Mouse (Mus musculus) MEL (cell line): ENCODE data around the gene Slc22a15.

Source experiments
- CTCF ChIP-seq, 3 experiments: IDR thresholded peaks in 2 of 3; conservative IDR thresholded peaks in 1 of 3; 2 replicates each; pipeline ENCODE4 v1.5.1; 2011 to 2012; ENCODE audit warnings: low read length in 3 of 3, low read depth in 2 of 3, mild to moderate bottlenecking in 2 of 3, improper control_type of control experiment in 1 of 3, inconsistent platforms in 1 of 3, mixed read lengths in 1 of 3, moderate library complexity in 1 of 3; ENCODE audit not compliant: control insufficient read depth in 1 of 3, insufficient read depth in 1 of 3, poor library complexity in 1 of 3, severe bottlenecking in 1 of 3
- EP300 ChIP-seq, 2 experiments: IDR thresholded peaks; 2 replicates each; pipeline ENCODE4 v1.6.1; 2011; ENCODE audit warnings: improper control_type of control experiment in 2 of 2, low read length in 2 of 2, low read depth in 1 of 2, mild to moderate bottlenecking in 1 of 2
- GABPA ChIP-seq: IDR thresholded peaks from 2 replicates; pipeline ENCODE4 v1.6.1; 2012; ENCODE audit warnings: low read depth, mild to moderate bottlenecking, inconsistent platforms, low read length, improper control_type of control experiment, moderate library complexity
- HCFC1 ChIP-seq: IDR thresholded peaks from 2 replicates; pipeline ENCODE4 v1.6.1; 2012; ENCODE audit warnings: low read depth, mild to moderate bottlenecking, inconsistent platforms, low read length, improper control_type of control experiment, moderate library complexity
- MAFK ChIP-seq: IDR thresholded peaks from 2 replicates; pipeline ENCODE4 v1.6.1; 2011; ENCODE audit warnings: low read depth, mild to moderate bottlenecking, low read length, improper control_type of control experiment, borderline replicate concordance
- MAX ChIP-seq: IDR thresholded peaks from 2 replicates; pipeline ENCODE4 v1.6.1; 2011; ENCODE audit warnings: low read length, improper control_type of control experiment
- POLR2A ChIP-seq, 2 experiments: IDR thresholded peaks; 2 replicates each; pipeline ENCODE4 v1.6.1; 2011 to 2012; ENCODE audit warnings: low read length in 2 of 2, mild to moderate bottlenecking in 2 of 2, control low read depth in 1 of 2, improper control_type of control experiment in 1 of 2, low read depth in 1 of 2, moderate library complexity in 1 of 2; ENCODE audit not compliant: control insufficient read depth in 1 of 2, insufficient read depth in 1 of 2, poor library complexity in 1 of 2
- POLR2AphosphoS2 ChIP-seq: IDR thresholded peaks from 2 replicates; pipeline ENCODE4 v1.6.1; 2011; ENCODE audit warnings: low read length, improper control_type of control experiment
- UBTF ChIP-seq: IDR thresholded peaks from 2 replicates; pipeline ENCODE4 v1.6.1; 2012; ENCODE audit warnings: low read depth, mild to moderate bottlenecking, inconsistent platforms, low read length, improper control_type of control experiment, moderate library complexity, borderline replicate concordance; ENCODE audit not compliant: insufficient read depth
- USF1 ChIP-seq: IDR thresholded peaks from 2 replicates; pipeline ENCODE4 v1.6.1; 2014; ENCODE audit warnings: low read depth, mild to moderate bottlenecking, inconsistent platforms, low read length, improper control_type of control experiment, moderate library complexity
- ZKSCAN1 ChIP-seq: IDR thresholded peaks from 2 replicates; pipeline ENCODE4 v1.6.1; 2012; ENCODE audit warnings: low read depth, mild to moderate bottlenecking, inconsistent platforms, low read length, improper control_type of control experiment, moderate library complexity
- ZNF384 ChIP-seq: IDR thresholded peaks from 2 replicates; pipeline ENCODE4 v1.6.1; 2012; ENCODE audit warnings: low read depth, mild to moderate bottlenecking, inconsistent platforms, low read length, improper control_type of control experiment

DNA sequence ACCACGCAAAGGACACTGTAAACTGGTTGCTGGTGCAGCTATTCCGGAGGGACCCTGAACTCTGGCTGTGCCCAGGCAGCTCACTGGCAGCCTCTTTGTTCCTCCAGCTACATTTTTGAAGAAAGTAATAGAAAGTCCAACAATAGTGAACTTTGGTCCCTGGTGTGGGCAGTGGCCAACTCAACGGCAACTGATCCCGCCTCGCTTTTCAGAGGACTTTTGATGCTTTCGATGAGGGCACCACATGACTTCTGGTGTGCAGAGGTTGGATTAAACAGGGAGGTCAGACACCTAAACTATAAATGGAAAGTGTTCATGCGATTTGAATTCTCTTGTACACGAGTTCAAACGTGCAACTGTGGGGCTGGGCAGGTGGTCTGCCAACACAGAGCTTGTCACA lies 99.9 kb downstream of the Slc22a15 start:
- TF ChIP-seq UBTF (no peak), EP300 (IDR thresholded peaks at IDR 0.05; ENCODE audit: low read depth in 1 of 2, low read length in 2 of 2) (no peak), POLR2AphosphoS2 (no peak), ZNF384 (no peak), MAFK (no peak), MAX (no peak), USF1 (no peak), CTCF (IDR thresholded peaks at IDR 0.05 in 2 of 3, conservative IDR thresholded peaks at IDR 0.05 in 1 of 3; ENCODE audit: control insufficient read depth in 1 of 3, insufficient read depth in 1 of 3, low read depth in 2 of 3, low read length in 3 of 3, poor library complexity in 1 of 3, severe bottlenecking in 1 of 3) (no peak), ZKSCAN1 (no peak), POLR2A (IDR thresholded peaks at IDR 0.05; ENCODE audit: control insufficient read depth in 1 of 2, insufficient read depth in 1 of 2, low read depth in 1 of 2, low read length in 2 of 2, poor library complexity in 1 of 2) (no peak), GABPA (no peak), HCFC1 (no peak)
